Mouse (Mus musculus) neural tube, embryonic 13.5 days (tissue): ENCODE results near the gene Cacna1b. TPM values are rescaled to one million over a fixed set of nuclear protein-coding genes. Genes with fewer than 3 reads are reported as not detected.
A peak's percentile ranks its signal among the peaks of the same experiment; 100 is the strongest.

Experiments
- ATAC-seq: fragments of 200-750 bp; cut with Nextera tagmentation; 2 replicates; pipeline ENCODE4 v1.8.0; 2017; ENCODE audit warnings: low read depth, mild to moderate bottlenecking, moderate TSS enrichment, moderate library complexity
- H3K27ac ChIP-seq: fragments of 300-500 bp; sonication (generic); replicated peaks from 2 replicates; pipeline ENCODE4 v1.5.1; 2015; ENCODE audit warnings: moderate library complexity, mild to moderate bottlenecking, inconsistent platforms
- H3K27me3 ChIP-seq: fragments of 300-500 bp; sonication (generic); 2 replicates; pipeline ENCODE4 v1.6.1; 2015; ENCODE audit warnings: mild to moderate bottlenecking, inconsistent platforms
- H3K36me3 ChIP-seq: fragments of 300-500 bp; sonication (generic); 2 replicates; pipeline ENCODE4 v1.6.1; 2015; ENCODE audit warnings: mild to moderate bottlenecking, inconsistent platforms
- H3K4me1 ChIP-seq: fragments of 300-500 bp; sonication (generic); replicated peaks from 2 replicates; pipeline ENCODE4 v1.6.1; 2015; ENCODE audit warnings: inconsistent platforms
- H3K4me2 ChIP-seq: fragments of 300-500 bp; sonication (generic); 2 replicates; pipeline ENCODE4 v1.6.1; 2015; ENCODE audit warnings: inconsistent platforms, mild to moderate bottlenecking, moderate library complexity
- H3K4me3 ChIP-seq: fragments of 300-500 bp; sonication (generic); 2 replicates; pipeline ENCODE4 v1.5.1; 2015; ENCODE audit warnings: mild to moderate bottlenecking, inconsistent platforms
- H3K9ac ChIP-seq: fragments of 300-500 bp; sonication (generic); 2 replicates; pipeline ENCODE4 v1.6.1; 2015; ENCODE audit warnings: moderate library complexity, mild to moderate bottlenecking, inconsistent platforms
- H3K9me3 ChIP-seq: fragments of 300-500 bp; sonication (generic); 2 replicates; pipeline ENCODE4 v1.6.1; 2016; ENCODE audit warnings: inconsistent platforms
- WGBS: fragments of 180-500 bp; shearing (Covaris S2); methylation state at CpG from one replicate; pipeline ENCODE4 v1.1.7; 2015; 5-methylcytosine and 5-hydroxymethylcytosine counted together
- polyA plus RNA-seq: library from polyadenylated mRNA; unstranded; fragments of >200 nt; fragmentation: Nextera tagmentation; extraction: Ambion mirVana; gene quantifications from 2 replicates; pipeline ENCODE4 v1.2.1, GENCODE M21; 2015

Gene Cacna1b
- polyA plus RNA-seq, 1 experiment from 2014 or later = 8.4 TPM

DNA sequence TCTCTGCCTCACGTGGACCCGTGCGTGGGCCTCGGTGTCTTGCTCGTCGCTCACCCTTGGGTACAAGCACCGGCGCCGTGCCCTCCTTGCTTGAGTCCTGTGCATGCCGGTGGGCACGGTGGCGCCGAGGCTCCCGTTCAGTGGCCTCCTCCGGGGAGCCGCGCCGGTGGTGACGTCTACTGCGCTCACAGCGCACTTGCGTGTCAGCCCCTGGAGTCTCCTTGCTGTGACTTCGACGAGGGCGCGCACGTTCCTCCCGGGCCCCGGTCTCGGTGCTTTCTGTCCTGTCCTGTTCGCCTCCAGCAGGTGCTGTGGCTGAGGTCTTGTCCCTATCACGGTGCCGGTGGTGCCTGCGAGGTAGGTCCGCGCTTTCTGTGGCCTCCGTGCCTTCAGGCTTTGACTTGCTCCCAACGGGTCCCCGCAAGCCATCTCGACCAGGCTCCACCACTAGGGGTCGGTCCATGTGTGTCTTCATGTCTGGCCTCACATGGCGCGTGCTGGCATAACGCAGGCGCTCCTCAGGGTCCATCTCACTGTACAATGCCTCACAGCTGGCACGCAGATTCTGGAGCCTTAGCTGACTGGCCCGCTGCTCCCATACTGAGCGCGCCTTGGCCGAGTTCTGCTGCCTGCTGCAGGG is 83.8 kb downstream of the Cacna1b start:
- H3K9me3 ChIP-seq = no peaks in the 10 kb centered on the region
- 30% methylated on average over 50 of the region's 50 CpGs for WGBS
- H3K9ac ChIP-seq = no peak overlapping the region
- H3K36me3 ChIP-seq = peaks cover 74% of the 10 kb centered on the region
- H3K27me3 ChIP-seq = peaks cover 9% of the 10 kb centered on the region; the same call in 1 of the 2 replicates
- peaks cover 13% of the 10 kb centered on the region; the same call in 1 of the 2 replicates for H3K4me1 ChIP-seq
- H3K27ac ChIP-seq = no peak overlapping the region
- H3K4me2 ChIP-seq = peak overlapping the region; percentile 43
- ATAC-seq = peak; percentile 51
- H3K4me3 ChIP-seq = no peak overlapping the region

DNA sequence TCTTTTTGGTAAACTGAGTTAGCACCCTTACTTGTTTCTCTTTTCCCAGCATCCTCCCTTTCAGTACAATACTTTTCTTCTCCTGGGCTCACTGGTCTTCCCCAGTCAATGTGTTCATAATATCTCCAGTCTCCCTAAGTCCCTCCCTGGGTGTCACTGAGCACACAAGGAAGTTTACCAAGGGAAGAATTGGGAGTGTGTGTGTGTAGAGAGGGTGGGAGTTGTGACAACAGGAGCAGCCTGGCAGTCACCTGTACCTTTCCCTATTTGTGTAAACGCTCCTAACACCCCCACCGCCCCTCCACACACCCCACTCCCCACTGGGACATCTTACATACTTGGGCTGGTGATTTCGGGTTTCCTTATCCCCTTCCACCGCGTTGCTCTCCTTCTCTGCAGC is 84.4 kb downstream of the Cacna1b start:
- no peak for ATAC-seq
- Histone ChIP-seq H3K4me2 (no peak overlapping the region), H3K36me3 (peaks cover 70% of the 10 kb centered on the region), H3K9me3 (no peaks in the 10 kb centered on the region), H3K4me1 (peaks cover 13% of the 10 kb centered on the region; the same call in 1 of the 2 replicates), H3K4me3 (no peak overlapping the region), H3K27ac (no peak overlapping the region), H3K27me3 (peaks cover 9% of the 10 kb centered on the region; the same call in 1 of the 2 replicates), H3K9ac (no peak overlapping the region)
- WGBS = 71% methylated on average over 5 of the region's 5 CpGs

DNA sequence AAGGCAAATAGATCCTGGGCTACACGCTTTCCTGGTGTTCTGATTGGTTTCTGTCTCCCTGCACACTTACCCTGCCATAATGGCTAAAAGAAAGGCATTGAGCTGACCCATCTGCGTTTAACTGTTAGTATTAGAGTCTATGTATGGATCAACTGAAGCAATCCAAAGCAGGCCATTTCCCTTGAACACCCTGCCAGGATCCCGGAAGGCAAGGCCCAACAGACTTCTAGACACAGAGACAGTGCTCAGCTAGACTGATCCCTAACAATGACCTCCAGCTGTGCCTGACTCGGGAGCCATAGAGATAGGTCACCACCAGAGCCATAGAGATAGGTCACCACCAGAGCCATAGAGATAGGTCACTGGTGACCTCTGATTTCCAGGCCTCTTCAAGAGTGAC is 84.8 kb downstream of the Cacna1b start:
- Histone ChIP-seq H3K4me1 (peaks cover 13% of the 10 kb centered on the region; the same call in 1 of the 2 replicates), H3K27ac (no peak overlapping the region), H3K9ac (no peak overlapping the region), H3K4me3 (no peak overlapping the region), H3K27me3 (peaks cover 9% of the 10 kb centered on the region; the same call in 1 of the 2 replicates), H3K36me3 (peaks cover 66% of the 10 kb centered on the region), H3K4me2 (no peak overlapping the region), H3K9me3 (no peaks in the 10 kb centered on the region)
- no peak for ATAC-seq
- 65% methylated on average over 4 of the region's 4 CpGs for WGBS

DNA sequence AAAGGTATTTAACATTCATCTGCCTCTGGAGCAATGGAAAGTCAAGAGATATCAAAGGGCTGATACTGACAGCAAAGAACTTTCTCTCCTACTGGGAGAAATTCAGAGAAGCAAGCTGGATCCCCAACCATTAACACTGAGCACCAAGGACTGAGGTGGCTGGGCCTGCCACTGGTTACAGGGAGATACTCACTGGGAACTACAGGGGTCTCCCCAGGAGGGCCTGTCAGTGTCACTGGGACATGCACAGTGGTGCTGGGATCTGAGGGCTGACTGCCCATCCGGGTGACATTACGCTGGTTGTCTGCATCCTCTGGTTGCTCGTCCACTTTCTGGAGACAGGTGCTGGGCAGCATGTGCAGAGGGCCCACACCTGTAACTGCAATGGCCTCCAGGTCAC is 85.3 kb downstream of the Cacna1b start:
- peaks cover 13% of the 10 kb centered on the region; the same call in 1 of the 2 replicates for H3K4me1 ChIP-seq
- peaks cover 9% of the 10 kb centered on the region; the same call in 1 of the 2 replicates for H3K27me3 ChIP-seq
- no peak overlapping the region for H3K27ac ChIP-seq
- H3K9ac ChIP-seq = no peak overlapping the region
- H3K4me3 ChIP-seq = no peak overlapping the region
- 92% methylated on average over 3 of the region's 3 CpGs for WGBS
- peaks cover 61% of the 10 kb centered on the region for H3K36me3 ChIP-seq
- ATAC-seq = no peak
- H3K9me3 ChIP-seq = no peaks in the 10 kb centered on the region
- no peak overlapping the region for H3K4me2 ChIP-seq

DNA sequence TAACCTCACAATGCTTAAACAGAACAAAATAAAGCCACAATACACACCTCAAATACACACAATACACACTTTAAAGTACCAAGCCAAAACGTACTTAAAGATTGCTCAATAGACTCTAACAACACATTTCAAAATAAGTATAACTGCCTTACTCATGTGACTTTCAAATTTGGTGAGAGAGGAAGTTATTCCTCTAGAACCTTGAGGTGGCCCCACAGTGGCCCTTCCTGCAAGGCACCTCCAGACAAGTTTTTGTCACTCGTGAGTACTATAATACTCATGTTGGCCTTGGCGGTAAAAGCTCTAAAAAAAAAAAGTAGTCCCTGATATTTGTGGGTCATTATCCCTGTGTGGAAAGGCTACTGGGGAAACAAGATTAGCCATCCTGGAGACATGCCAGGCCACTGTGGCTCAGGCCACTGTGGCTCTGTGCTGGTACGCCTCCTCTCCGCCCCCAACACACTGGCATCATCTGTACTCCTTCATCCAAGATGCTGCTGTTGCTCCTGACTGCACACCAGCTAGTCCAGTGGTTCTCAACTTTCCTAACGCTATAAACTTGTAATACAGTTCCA is 88.4 kb downstream of the Cacna1b start:
- Histone ChIP-seq H3K9ac (no peak overlapping the region), H3K36me3 (peaks cover 30% of the 10 kb centered on the region), H3K4me3 (no peak overlapping the region), H3K9me3 (no peaks in the 10 kb centered on the region), H3K4me2 (no peak overlapping the region), H3K27me3 (no peaks in the 10 kb centered on the region), H3K27ac (no peak overlapping the region), H3K4me1 (peaks cover 8% of the 10 kb centered on the region; the same call in 1 of the 2 replicates)
- no peak for ATAC-seq
- 91% methylated on average over 6 of the region's 6 CpGs for WGBS

DNA sequence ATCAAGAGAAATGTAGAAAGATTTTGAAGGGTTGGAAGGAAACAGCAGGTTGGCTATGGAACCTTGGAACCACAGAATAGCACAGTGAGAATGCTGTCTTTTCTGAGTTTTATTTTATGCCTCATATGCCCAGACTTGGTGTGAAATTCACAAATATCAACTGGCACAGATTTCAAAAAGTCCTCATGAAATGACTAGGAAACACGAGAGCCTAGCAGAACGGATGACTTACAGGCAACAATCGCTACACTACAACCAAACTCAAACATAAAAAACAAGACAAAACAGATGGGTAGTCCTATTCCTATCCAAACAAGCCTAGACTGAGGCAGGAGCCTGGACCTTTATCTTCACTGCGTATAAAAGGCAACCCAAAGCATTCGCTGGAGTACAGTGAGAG is 94.4 kb downstream of the Cacna1b start:
- H3K9me3 ChIP-seq = no peaks in the 10 kb centered on the region
- no peak overlapping the region for H3K9ac ChIP-seq
- no peaks in the 10 kb centered on the region for H3K27me3 ChIP-seq
- H3K36me3 ChIP-seq = 0 out of 2 replicates have a peak, but pooled peaks cover 4% of the 10 kb centered on the region
- WGBS = 90% methylated on average over 5 of the region's 5 CpGs
- H3K4me2 ChIP-seq = no peak overlapping the region
- H3K27ac ChIP-seq = no peak overlapping the region
- peaks cover 9% of the 10 kb centered on the region for H3K4me1 ChIP-seq
- ATAC-seq = no peak
- no peak overlapping the region for H3K4me3 ChIP-seq

DNA sequence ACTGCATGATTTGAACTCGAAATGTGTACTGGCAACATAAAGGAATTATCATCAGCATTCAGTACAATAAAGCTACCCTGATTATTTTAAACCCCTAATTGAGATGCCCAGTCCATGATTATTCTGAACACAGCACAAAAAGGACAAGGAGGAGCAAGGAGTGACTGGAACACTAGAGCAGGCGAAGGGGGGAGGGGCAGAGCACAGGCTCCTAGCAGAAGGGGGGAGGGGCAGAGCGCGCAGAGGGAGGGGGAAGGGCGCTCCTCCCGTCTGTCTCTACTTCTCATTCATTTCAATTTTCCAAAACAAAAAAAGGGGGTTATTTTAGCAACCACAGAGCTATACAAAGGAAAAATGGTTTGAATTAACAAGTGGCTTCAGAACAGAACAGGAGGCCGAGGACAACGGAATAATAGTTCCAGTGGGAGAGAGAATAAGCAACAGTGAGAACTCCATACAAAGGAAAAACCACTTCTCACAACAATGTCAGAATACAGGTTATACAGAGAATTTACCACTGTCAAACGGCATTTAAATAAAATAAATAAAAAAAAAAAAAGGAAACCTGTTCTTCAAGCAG is 98.2 kb downstream of the Cacna1b start:
- peaks cover 9% of the 10 kb centered on the region for H3K4me1 ChIP-seq
- H3K27me3 ChIP-seq = no peaks in the 10 kb centered on the region
- whole genome bisulfite sequencing = 19% methylated on average over 9 of the region's 9 CpGs
- H3K36me3 ChIP-seq = 0 out of 2 replicates have a peak, but pooled peaks cover 13% of the 10 kb centered on the region
- H3K27ac ChIP-seq = no peak overlapping the region
- peak overlapping the region; percentile 17; the same call in 1 of the 2 replicates for H3K4me3 ChIP-seq
- peak overlapping the region; percentile 29; the same call in 1 of the 2 replicates for H3K4me2 ChIP-seq
- ATAC-seq = no peak; the same call in 1 of the 2 replicates
- H3K9ac ChIP-seq = peak overlapping the region; percentile 31; the same call in 1 of the 2 replicates
- H3K9me3 ChIP-seq = no peaks in the 10 kb centered on the region

DNA sequence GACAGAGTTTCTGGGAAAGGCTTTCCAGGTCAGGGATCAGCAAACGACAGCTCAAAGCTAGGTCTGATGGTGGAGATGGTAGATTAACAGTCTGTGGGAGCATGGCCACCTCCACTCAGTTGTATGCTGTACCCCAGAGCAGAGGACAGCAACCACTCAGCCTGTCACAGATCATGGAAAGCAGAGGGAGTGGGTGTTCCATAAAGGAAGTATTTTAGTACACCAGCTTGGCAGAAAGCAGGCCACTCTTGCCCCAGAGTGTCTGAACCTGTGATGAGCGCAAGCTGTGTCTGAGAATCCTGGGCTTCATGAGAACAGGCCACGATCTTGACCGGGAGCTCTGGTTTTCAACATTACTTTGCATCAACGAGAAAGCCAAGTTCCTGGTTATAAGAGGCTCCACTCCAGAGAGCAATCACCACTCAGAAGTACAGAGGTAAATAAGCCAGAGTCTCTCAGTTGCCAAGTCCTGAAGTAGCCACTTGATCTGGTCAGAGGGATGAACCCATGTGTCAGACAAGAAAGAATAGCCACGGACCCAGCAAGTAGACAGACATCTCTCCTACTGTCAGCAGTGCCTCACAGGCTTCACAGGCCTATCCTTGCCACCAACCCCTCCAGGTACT is 103.7 kb downstream of the Cacna1b start:
- peaks cover 5% of the 10 kb centered on the region; the same call in 1 of the 2 replicates for H3K4me1 ChIP-seq
- ATAC-seq = no peak
- H3K27ac ChIP-seq = no peak overlapping the region
- H3K4me2 ChIP-seq = no peak overlapping the region
- H3K9ac ChIP-seq = no peak overlapping the region
- H3K36me3 ChIP-seq = peaks cover 49% of the 10 kb centered on the region
- 91% methylated on average over 6 of the region's 6 CpGs for WGBS
- no peaks in the 10 kb centered on the region for H3K27me3 ChIP-seq
- H3K9me3 ChIP-seq = no peaks in the 10 kb centered on the region
- no peak overlapping the region for H3K4me3 ChIP-seq

DNA sequence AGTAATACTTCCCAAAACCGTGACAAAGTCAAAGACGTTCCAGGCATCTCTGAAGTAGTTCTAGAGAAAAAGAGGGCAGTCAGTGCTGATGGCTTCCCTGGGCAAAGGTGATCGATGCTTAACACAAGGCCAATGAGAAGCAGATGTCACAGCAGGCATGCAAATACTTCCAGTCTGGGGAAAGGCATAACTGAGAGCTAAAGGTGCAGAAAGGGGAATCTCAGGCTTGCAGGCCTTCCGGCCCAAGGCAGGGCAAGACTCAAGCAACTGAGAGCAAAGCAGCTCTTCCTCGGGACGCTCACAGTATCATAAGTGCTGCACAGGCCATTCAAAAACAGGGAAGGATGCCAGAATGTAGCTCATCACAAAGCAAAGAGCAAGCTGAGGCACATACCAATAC is 114.4 kb downstream of the Cacna1b start:
- no peaks in the 10 kb centered on the region for H3K27me3 ChIP-seq
- H3K27ac ChIP-seq = no peak overlapping the region
- H3K9ac ChIP-seq = no peak overlapping the region
- WGBS = 86% methylated on average over 6 of the region's 6 CpGs
- no peaks in the 10 kb centered on the region for H3K9me3 ChIP-seq
- peaks cover 69% of the 10 kb centered on the region for H3K36me3 ChIP-seq
- no peaks in the 10 kb centered on the region for H3K4me1 ChIP-seq
- H3K4me3 ChIP-seq = no peak overlapping the region
- no peak overlapping the region for H3K4me2 ChIP-seq
- no peak for ATAC-seq

DNA sequence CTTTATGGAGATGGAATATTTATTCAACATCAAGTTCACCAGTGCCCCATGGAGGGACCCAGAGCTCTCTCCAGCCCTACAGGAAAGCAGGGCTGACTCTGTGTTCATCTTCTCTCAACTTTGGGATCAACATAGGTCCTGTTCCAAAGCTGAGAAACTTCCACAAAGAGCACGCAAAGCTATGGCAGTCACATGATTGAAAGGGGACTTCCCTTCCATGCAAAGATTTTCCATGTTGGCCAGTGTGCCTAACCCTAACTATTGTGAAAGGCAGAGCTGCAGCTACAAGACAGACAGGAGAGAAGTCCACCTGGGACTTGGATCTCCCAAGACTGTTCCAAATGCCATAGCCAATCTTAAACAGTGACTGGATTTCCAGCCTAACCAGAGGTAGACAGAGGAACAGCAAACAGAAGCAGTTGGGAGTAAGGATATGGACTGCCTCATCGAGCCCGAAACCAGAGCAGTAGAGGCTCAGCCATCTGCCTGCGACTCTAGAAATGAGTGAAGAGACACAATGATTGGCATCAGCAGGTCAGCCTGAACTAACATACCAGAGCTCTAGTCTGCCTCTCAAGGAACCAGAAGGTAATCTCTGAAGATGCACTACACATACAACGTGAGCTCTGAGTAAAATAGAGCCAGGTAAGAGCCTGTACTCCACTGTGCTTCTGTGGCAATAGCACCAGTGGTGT is 116.4 kb downstream of the Cacna1b start:
- no peaks in the 10 kb centered on the region for H3K9me3 ChIP-seq
- no peak for ATAC-seq
- no peak overlapping the region for H3K9ac ChIP-seq
- no peaks in the 10 kb centered on the region for H3K27me3 ChIP-seq
- H3K4me1 ChIP-seq = no peaks in the 10 kb centered on the region
- no peak overlapping the region for H3K4me3 ChIP-seq
- peaks cover 70% of the 10 kb centered on the region for H3K36me3 ChIP-seq
- no peak overlapping the region for H3K4me2 ChIP-seq
- no peak overlapping the region for H3K27ac ChIP-seq
- WGBS = 89% methylated on average over 5 of the region's 5 CpGs

DNA sequence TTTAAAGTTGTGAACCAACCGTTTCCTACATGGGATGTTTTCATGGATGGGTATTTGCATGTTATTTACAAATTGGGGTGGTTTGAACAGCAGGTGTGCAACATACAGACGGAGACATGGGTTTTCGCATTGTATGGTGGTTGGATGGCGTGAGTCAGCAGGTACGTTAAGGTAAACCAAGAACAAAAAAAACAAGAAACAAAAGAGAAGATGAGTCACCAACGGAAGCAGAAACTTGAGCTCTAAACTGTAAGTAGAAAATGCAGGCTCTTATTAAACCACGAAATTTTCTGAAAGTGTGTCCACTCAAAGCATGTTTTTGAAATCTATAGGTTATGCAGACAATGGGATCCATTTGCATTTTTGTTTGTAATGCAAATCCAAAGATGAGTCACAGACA is 120.1 kb downstream of the Cacna1b start:
- no peak for ATAC-seq
- H3K27ac ChIP-seq = no peak overlapping the region
- peaks cover 36% of the 10 kb centered on the region for H3K36me3 ChIP-seq
- 82% methylated on average over 7 of the region's 7 CpGs for WGBS
- H3K4me3 ChIP-seq = no peak overlapping the region
- H3K4me2 ChIP-seq = no peak overlapping the region
- no peaks in the 10 kb centered on the region for H3K27me3 ChIP-seq
- H3K9ac ChIP-seq = no peak overlapping the region
- H3K4me1 ChIP-seq = peaks cover 13% of the 10 kb centered on the region
- no peaks in the 10 kb centered on the region for H3K9me3 ChIP-seq
